Comparison of ENCODE assay signal across 18 mouse cellular contexts in genomic region chr5:107106139-107106538, GRCm38 (mm10).
"Had no signal": no experiment of that assay in that cellular context is flagged by ENCODE, and none has a peak within 500 bp of the region (broad histone marks: within the 10 kb centered on the region; RNA-seq: fewer than 3 reads in every experiment).

No protein-coding gene starts in this region.

- DNase-seq: gastrocnemius, adult 2 months; gastrocnemius, postnatal 10 days; gastrocnemius, postnatal 25 days; heart, adult 11 months; heart, adult 2 months; heart, postnatal 14 days; heart, postnatal 36 days; kidney, adult 11 months; kidney, adult 2 months; kidney, adult 9 months; kidney, postnatal 14 days; kidney, postnatal 36 days; layer of hippocampus, adult 9-11 months; layer of hippocampus, postnatal 36 days; liver had no signal

- ATAC-seq: hindbrain, postnatal 0 days; intestine, embryonic 16.5 days; liver, embryonic 12.5 days had no signal
